Mouse (Mus musculus): Measurements from ENCODE around the gene Dus1l. TPM values are rescaled to one million over a fixed set of nuclear protein-coding genes. Genes with fewer than 3 reads are reported as not detected.
A peak's percentile ranks its signal among the peaks of the same experiment; 100 is the strongest.

Dus1l gene
- total and polyA plus RNA-seq, 3 experiments = 20.6 to 23.5 (median 23.3) TPM

DNA sequence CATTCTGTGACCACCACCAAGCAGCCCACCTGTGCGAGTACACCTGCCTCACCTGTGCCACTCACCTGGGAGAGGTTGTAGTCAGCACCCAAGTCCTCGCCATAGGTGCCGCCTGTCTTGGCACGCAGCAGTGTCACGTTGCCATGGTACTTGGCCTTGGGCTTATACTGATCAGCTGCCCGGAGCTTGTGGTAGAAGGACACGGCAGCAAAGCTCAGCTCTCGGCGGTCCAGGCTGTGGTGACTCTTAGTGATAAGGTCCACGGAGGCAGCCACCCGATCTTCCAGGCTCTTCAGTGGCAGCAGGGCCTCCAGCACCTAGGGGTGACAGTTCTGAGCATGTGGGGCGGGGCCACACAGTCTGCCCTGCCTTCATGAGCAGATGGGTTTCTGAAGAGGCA lies 11.8 kb upstream of the Dus1l start:
- no peak for TF ChIP-seq CTCF (IDR thresholded peaks at IDR 0.05)
- TF ChIP-seq POLR2A (IDR thresholded peaks at IDR 0.05; ENCODE audit: insufficient read depth, low read depth, low read length) = no peak
- no peak for TF ChIP-seq EP300 (IDR thresholded peaks at IDR 0.05; ENCODE audit: insufficient read depth, low read depth, low read length)
- Histone ChIP-seq H3K27me3 (ENCODE audit: control insufficient read depth, insufficient read depth, low read length) (no peaks in the 10 kb centered on the region), H3K4me3 (no peak overlapping the region), H3K36me3 (ENCODE audit: control insufficient read depth, insufficient read depth, low read length) (no peaks in the 10 kb centered on the region), H3K27ac (no peak overlapping the region), H3K79me2 (replicated peaks; ENCODE audit: control insufficient read depth, insufficient read depth, low read length) (no peaks in the 10 kb centered on the region), H3K9ac (ENCODE audit: low read depth, low read length) (no peak overlapping the region), H3K4me1 (ENCODE audit: control insufficient read depth, insufficient read depth, low read length) (no peaks in the 10 kb centered on the region)
- intact Hi-C loops (cut with DNase I) = no loop called here
- WGBS = 88% methylated on average over 12 of the region's 12 CpGs
- no peak for DNase-seq

DNA sequence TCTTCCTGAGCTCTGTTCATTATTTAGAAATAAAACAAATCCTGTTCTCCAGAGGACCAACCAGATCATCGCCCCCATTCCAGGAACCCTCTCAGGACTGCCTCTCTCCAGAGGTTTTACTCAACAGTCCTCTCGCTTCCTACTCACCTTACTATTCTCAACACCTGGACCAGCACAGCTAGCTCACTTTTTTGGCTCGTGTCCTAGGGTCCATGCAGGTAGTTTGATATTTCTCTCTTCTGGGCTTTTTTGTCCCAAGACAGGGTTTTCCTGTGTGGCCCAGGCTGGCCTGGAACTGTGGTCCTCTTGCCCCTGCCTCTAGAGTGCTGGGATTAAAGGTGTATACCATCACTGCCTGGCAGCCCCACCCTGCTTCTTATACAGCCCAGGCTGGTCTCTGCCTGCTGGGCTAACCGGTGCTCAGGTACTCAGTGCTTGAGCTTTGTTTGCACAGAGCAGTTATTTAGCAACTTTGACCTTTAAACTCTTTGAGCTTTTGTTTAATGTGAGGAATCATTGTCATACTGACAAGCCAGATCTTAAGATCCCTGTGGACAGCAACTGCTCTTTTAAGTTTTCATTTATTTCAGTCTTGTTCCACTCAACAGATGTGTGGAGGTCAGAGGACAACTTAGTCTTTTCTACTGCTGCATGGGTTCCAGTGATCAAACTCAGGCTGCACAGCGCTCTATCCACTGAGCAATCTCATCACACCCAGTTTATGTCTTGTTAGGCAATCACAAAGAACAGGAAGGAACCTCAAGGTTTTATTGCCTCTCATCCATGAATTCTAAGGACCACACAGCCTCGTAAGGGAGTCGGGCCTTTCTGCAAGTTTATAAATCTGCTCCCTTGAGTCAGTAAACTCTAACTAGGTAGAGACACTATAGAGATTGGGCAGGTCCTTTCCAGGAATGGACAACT lies 9.4 kb upstream of the Dus1l start:
- 86% methylated on average over 7 of the region's 7 CpGs for WGBS
- no peak overlapping the region for H3K4me3 ChIP-seq
- TF ChIP-seq POLR2A (IDR thresholded peaks at IDR 0.05; ENCODE audit: insufficient read depth, low read depth, low read length) (no peak), EP300 (IDR thresholded peaks at IDR 0.05; ENCODE audit: insufficient read depth, low read depth, low read length) (no peak), CTCF (IDR thresholded peaks at IDR 0.05) (no peak)
- H3K36me3 ChIP-seq (ENCODE audit: control insufficient read depth, insufficient read depth, low read length) = no peaks in the 10 kb centered on the region
- no peaks in the 10 kb centered on the region for H3K27me3 ChIP-seq (ENCODE audit: control insufficient read depth, insufficient read depth, low read length)
- peaks cover 2% of the 10 kb centered on the region; the same call in 1 of the 2 replicates for H3K4me1 ChIP-seq (ENCODE audit: control insufficient read depth, insufficient read depth, low read length)
- DNase-seq = no peak
- no peak overlapping the region for H3K27ac ChIP-seq
- H3K9ac ChIP-seq (ENCODE audit: low read depth, low read length) = no peak overlapping the region
- no peaks in the 10 kb centered on the region for H3K79me2 ChIP-seq (replicated peaks; ENCODE audit: control insufficient read depth, insufficient read depth, low read length)
- intact Hi-C loops (cut with DNase I) = no loop called here

DNA sequence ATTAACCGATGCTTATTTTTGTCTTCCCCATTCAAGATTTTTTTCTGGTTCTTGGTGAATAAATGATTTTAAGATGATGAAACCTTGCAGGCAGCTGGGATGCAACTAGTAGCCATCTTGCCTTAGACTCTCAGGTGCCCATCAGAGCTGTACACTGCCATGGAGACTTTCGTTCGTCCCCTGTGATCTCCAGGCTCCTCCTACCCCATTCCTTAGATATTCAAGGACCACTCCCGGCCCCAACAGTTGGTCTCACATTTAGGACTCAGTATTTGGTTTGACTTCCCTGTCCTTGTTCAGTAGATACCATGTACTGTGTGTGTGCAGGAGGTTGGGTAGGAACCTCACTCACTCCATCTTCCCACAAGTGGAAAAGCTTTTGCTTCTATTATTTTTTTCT lies 8.6 kb upstream of the Dus1l start:
- TF ChIP-seq CTCF (IDR thresholded peaks at IDR 0.05) (no peak), EP300 (IDR thresholded peaks at IDR 0.05; ENCODE audit: insufficient read depth, low read depth, low read length) (no peak), POLR2A (IDR thresholded peaks at IDR 0.05; ENCODE audit: insufficient read depth, low read depth, low read length) (no peak)
- intact Hi-C loops (cut with DNase I) = no loop called here
- no peaks in the 10 kb centered on the region for H3K36me3 ChIP-seq (ENCODE audit: control insufficient read depth, insufficient read depth, low read length)

DNA sequence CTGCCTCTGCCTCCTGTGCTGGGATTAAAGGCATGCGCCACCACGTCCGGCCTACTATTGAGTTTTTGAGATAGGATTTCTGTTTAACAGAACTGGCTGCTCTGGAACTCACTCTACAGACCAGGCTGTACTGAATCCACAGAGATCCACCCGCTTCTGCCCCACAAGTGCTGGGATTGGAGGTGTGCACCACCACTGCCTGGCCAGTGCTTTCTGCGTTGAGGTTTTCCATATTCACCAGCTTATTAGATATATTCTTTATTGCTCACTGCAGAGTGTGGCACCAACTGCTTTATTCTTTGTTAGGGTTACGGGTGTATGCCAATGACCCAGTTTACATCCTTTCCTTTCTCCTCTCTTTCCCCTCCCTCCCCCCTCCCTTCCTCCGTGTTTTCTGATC lies 8.1 kb upstream of the Dus1l start:
- 78% methylated on average over 7 of the region's 7 CpGs for WGBS
- intact Hi-C loops (cut with DNase I) = no loop called here
- TF ChIP-seq EP300 (IDR thresholded peaks at IDR 0.05; ENCODE audit: insufficient read depth, low read depth, low read length) (no peak), POLR2A (IDR thresholded peaks at IDR 0.05; ENCODE audit: insufficient read depth, low read depth, low read length) (no peak), CTCF (IDR thresholded peaks at IDR 0.05) (no peak)

More for the DNA sequence above, 8.6 kb upstream of the Dus1l start:
- no peaks in the 10 kb centered on the region for H3K79me2 ChIP-seq (replicated peaks; ENCODE audit: control insufficient read depth, insufficient read depth, low read length)
- WGBS = 67% methylated on average over 4 of the region's 4 CpGs
- no peak overlapping the region for H3K4me3 ChIP-seq
- H3K4me1 ChIP-seq (ENCODE audit: control insufficient read depth, insufficient read depth, low read length) = peaks cover 2% of the 10 kb centered on the region; the same call in 1 of the 2 replicates
- no peak overlapping the region for H3K9ac ChIP-seq (ENCODE audit: low read depth, low read length)
- H3K27ac ChIP-seq = no peak overlapping the region
- DNase-seq = no peak
- H3K27me3 ChIP-seq (ENCODE audit: control insufficient read depth, insufficient read depth, low read length) = no peaks in the 10 kb centered on the region

DNA sequence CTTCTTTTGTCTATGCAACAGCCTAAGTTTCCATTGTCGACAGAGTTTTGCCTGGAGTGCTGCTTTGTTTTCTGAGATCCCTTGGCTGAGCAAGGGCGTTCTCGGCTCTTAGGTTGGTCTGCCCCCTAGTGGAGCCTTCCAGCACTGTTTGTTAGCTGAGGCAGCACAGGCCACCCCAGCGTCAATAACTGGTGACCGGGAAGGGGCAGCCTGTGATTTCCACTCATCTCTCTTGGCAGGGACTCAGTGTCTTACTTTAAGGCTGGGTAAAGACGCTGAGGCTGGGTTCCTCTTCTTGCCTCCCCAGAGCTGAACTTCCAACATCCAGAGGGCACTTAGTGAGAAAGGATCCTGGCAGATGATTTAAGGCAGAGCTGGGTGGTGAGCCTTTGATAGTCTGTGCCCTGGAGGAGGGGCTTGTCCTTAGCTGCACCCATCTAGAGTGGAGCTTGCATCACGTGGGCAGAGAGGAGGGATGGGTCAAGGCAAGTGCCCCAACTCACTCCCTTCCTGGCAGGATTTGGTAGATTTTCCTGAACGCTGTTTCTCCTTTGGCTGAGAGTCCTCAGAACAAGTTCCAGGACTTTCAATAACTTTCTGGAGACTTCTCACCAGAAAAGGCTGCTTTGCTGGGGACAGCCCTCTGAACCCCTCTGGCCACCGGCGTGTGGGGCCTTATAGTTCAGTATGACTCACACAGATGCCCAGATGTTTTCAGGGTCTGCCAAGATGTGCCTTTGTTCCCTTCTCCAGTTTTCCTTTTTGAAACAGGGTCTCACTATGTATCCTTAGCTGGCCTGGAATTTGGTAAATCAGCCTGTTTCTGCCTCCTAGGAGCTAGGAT lies 4.1 kb upstream of the Dus1l start:
- intact Hi-C loops (cut with DNase I) = loop anchor here (1.0 to 2.0 kb wide), 2 partner anchors 23 to 80 kb away; no protein-coding TSS in a partner anchor
- Histone ChIP-seq H3K36me3 (ENCODE audit: control insufficient read depth, insufficient read depth, low read length) (no peaks in the 10 kb centered on the region), H3K27me3 (ENCODE audit: control insufficient read depth, insufficient read depth, low read length) (no peaks in the 10 kb centered on the region), H3K9ac (ENCODE audit: low read depth, low read length) (no peak overlapping the region), H3K4me1 (ENCODE audit: control insufficient read depth, insufficient read depth, low read length) (peaks cover 4% of the 10 kb centered on the region), H3K27ac (peak overlapping the region; percentile 65), H3K79me2 (replicated peaks; ENCODE audit: control insufficient read depth, insufficient read depth, low read length) (no peaks in the 10 kb centered on the region; the same call in 1 of the 2 replicates), H3K4me3 (peak overlapping the region; percentile 15; the same call in 1 of the 2 replicates)
- DNase-seq = peak; percentile 89 to 90
- WGBS = 9% methylated on average over 10 of the region's 10 CpGs
- peak; percentile 46; the same call in 1 of the 2 replicates for TF ChIP-seq EP300 (IDR thresholded peaks at IDR 0.05; ENCODE audit: insufficient read depth, low read depth, low read length)
- TF ChIP-seq CTCF (IDR thresholded peaks at IDR 0.05) = peak; percentile 99
- TF ChIP-seq POLR2A (IDR thresholded peaks at IDR 0.05; ENCODE audit: insufficient read depth, low read depth, low read length) = peak; percentile 46; the same call in 1 of the 2 replicates

More for the DNA sequence above, 8.1 kb upstream of the Dus1l start:
- H3K27ac ChIP-seq = no peak overlapping the region
- no peaks in the 10 kb centered on the region for H3K27me3 ChIP-seq (ENCODE audit: control insufficient read depth, insufficient read depth, low read length)
- no peaks in the 10 kb centered on the region for H3K36me3 ChIP-seq (ENCODE audit: control insufficient read depth, insufficient read depth, low read length)
- H3K4me3 ChIP-seq = no peak overlapping the region
- no peak for DNase-seq
- peaks cover 2% of the 10 kb centered on the region; the same call in 1 of the 2 replicates for H3K4me1 ChIP-seq (ENCODE audit: control insufficient read depth, insufficient read depth, low read length)
- no peaks in the 10 kb centered on the region for H3K79me2 ChIP-seq (replicated peaks; ENCODE audit: control insufficient read depth, insufficient read depth, low read length)
- no peak overlapping the region for H3K9ac ChIP-seq (ENCODE audit: low read depth, low read length)

All from heart, adult 2 months (tissue).